Mouse (Mus musculus): ENCODE measurements around the gene Rpia.
A peak's percentile ranks its signal among the peaks of the same experiment; 100 is the strongest.

The Rpia gene

DNA sequence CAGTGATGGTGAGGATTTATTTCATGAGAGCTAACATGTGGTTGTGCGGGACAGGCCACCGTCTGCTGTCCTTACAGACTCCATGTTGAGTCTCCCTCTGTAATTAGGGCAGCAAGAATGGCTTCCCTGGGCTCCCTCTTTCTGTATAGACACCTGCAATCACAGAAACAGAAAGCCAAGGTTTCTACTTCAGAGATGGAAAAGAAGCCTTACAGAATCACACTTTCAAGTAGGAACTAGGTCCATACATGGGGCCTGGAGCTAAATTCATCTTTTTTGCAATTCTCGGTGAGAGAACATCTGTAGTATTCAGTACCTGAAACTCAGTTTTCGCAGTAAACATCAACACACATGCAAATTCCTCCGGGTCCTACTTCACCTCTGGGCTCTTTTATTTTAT, 44.3 kb downstream of the Rpia start:
- DNase-seq = no peak

DNA sequence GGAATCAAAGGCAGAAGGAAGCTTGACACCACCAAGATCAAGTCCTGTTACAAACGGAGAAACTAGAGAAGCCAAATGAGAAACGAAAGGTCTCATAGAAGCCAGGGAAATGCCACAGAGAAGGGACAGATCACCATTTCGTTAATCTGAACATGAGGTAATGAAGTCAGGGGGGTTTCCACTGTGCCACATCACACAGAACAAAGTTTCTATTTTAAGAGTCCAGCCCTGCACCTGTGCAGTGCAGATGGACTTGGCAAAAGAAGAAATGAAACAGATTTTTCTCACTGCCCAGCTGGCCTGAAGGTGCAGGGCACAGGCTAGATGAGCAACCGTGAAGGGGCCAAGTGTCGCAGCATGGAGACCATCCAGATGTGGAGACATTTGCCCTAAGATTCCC, 48.1 kb downstream of the Rpia start:
- peak in 1 of 2 experiments; percentile 58 for DNase-seq

DNA sequence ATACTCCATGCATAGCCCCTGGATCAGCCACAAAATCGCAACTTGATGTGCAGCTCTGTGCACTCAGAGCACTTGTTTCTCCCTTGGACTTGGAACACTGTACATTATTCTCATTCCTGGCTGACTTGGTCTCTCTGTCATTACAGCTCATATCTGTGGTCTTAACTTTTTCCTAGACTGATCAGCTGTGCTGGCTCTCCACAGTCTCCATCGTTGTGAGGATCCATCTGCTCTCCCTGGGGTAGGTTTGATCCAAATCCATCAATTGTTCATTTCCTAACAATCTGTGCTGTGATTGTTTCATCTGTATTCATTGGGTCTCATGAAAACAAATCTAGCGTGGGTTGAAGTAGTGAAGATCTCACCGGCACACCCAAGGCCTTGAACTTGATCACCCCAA, 49.2 kb downstream of the Rpia start:
- DNase-seq = no peak

DNA sequence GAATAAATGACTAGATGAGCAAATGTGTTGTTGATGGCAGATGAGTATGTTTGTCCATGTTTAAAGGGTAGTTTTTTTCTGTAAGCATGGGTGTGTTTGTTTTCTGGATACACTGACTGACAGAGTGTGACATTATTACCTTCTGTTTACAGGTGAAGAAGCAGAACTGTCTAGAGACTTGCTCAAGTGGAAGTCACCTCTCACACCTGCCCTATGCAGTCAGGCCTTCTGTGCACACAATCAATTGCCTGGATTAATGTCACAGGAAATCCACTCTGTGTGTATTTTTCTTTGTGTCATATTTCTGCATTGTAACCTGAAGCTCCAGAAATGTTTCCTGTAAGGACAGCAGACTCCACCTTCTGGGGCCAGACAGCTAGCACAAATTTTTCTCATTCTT, 51.5 kb downstream of the Rpia start:
- no peak for DNase-seq

DNA sequence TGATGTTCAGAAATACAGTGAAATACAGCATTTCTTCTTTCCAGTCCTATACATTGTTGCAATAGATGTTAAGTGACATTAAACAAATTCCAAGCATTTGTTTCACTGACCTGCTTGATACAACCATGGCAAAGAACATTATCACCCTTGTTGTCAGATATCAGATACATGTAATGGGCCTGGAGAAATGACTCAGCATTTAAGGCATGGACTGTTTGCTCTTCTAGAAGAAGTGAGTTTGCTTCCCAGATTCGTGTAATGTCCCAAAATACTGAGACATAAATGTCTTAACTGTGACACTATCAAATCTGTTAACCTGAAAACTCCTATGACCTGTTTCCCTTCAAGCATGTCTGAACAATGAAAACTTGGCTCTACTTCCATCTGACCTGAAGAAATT, 52.6 kb downstream of the Rpia start:
- no peak for DNase-seq

DNA sequence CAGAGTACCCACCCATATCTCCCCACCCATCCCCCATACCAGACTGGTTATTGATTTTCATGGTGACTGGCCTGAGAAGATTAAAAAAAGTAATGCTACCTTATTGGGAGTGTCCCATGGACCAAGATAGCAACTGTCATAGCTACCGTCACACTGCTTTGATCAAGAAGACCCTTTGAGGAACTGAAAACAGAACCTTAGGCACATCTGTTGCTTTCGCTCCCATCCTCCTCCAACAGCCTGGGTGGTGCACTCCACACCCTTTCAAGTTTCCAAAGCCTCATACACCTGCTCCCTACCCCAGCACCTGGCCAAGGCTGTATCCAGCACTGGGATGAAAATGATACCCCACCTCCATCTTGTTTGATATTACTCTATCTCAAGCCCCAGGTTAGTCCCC, 56.5 kb downstream of the Rpia start:
- DNase-seq = peak; percentile 48 to 61

DNA sequence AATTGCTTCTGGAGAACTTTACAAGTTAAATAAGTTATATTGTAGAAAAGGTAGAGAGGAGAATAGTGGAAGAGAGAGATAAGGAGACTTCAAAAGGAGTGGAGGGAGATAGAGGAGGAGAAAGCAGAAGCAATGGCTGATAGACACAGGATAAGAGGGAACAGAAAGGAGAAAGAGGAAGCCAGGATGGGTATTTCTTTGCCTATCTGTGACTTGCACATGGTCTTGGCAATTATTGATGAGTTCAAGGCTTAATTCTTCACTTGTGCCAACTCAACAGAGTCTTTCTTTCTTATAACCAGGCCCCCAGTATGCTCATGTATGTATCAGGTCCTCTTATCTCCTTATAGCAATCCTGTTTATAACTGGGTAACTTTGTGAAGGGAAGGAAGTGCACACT, 61.2 kb downstream of the Rpia start:
- DNase-seq = no peak

DNA sequence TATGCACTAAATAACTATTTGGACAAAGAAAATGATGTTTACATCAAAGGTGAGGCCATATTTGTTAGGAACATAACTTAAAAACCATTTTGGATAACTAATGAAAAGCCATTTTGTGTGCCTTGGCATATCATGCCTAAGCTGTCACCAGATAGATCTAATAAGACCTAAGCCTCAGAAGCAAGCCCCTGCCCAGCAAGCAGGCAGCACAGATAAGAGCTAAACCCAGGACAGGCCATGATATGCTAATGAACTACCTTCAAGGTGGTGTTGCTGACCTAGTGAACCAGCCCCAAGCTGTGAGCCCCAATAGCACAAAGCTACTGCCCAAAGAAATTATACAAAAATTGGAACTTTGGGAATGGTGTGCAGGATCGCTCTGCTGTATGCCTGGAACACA, 62.9 kb downstream of the Rpia start:
- no peak for DNase-seq

DNA sequence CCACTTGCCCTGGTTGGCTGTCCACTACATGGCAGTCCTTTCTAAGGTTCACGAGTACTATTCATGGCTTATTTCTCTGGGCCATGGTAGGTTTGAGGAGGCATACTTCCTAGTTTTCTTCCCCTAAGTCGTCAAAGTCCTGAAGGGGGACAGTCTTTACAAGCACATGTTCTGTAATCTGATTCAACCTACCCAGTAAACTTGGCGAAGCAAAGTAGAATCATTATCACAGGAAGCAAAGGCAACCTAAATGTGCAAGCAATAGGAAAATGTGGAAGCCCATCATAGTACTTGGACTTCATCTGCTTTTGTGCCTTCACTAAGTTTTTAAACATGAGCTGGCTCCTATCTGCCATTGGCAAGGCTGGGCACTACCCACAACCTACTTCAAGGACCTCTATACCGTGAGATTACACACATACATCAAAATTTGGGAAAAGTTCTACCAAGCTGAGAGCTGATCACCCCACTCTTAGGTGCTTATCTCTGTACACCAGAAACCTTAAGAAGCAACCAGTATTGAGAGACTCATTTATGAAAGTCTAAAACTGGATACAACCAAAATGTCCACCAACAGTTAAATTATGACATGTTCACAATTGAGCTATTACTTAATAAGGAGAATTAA, 64.8 kb downstream of the Rpia start:
- no peak for DNase-seq

DNA sequence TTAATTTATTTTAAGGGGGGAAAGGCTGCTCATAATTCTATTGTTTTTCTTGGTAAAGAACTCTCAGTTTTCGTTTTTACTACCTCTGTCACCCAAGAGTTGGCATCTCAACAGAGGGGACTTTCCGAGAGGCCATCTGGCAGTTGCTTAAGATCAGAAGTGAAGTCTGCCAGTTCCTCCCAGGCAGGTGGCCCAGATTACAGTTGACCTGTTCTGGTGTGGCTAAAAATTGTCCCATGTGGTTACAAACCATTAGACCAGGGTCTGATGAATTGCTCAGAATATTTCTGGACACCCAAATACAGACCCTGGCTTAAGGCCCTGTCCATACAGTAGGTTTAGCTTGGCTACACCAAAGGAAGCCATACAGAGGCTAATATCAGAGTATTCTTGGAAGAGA, 66.4 kb downstream of the Rpia start:
- peak in 1 of 2 experiments; percentile 38 for DNase-seq

DNA sequence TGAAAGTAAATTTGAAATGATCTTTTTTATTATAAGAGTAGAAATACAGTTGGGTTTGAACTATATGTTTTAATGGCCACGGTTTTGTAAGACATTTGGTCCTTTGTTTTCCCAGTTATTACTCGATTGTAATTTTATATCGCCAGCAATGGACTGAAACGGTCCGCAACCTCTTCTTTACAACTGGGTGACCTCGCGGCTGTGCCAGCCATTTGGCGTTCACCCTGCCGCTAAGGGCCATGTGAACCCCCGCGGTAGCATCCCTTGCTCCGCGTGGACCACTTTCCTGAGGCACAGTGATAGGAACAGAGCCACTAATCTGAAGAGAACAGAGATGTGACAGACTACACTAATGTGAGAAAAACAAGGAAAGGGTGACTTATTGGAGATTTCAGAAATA, 67.3 kb downstream of the Rpia start:
- DNase-seq = peak in 1 of 2 experiments; percentile 36

DNA sequence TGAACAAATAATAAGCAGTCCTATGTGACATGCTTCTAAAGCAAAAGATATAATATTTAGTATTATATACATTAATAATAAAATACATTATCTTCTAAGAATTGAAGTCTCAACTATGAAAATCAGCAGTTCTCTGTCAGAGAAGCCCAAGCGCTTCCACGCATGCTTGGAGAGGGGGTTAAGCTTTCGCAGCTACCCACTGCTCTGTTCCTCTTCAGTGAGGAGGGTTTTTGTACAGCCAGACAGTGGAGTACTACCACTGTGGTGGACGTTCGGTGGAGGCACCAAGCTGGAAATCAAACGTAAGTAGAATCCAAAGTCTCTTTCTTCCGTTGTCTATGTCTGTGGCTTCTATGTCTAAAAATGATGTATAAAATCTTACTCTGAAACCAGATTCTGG, 69.7 kb downstream of the Rpia start:
- DNase-seq = no peak

DNA sequence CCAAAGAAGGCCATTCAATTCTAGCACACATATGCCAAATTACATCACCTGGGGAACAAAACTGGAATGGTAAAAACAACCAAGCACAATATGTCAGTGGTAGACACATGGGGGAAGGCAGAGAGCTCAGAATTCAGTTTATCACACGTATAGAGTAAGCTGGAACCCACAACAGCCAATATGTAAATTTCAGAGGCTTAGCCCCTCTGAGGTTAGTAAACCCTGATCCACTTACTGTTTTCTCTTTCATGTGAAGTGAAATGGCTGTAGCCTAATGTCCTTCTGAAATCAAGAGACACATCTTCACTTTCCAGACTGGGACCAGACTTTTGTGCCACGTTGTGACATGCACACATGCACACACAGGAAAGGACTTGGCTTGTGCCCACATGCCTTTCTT, 73.3 kb downstream of the Rpia start:
- no peak for DNase-seq

DNA sequence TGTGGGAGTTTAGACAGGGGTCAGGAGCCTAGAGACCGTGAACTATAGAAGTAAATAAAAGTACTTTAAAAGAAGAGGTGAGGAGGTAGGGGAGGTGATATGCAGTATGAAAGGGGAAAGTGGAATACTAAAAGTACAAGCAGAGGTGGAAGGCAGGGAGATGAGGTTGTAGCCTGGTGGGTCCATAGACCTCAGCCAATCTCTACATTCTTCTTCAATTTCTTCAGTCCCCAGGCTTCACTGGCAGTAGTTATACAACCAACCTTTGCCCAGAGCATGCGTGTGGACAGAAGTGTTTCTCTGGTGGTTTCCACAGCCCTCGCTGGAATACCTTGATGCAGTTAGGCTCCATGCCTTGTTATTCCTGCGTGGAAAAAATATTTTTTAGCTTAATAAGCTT, 73.9 kb downstream of the Rpia start:
- DNase-seq = no peak

DNA sequence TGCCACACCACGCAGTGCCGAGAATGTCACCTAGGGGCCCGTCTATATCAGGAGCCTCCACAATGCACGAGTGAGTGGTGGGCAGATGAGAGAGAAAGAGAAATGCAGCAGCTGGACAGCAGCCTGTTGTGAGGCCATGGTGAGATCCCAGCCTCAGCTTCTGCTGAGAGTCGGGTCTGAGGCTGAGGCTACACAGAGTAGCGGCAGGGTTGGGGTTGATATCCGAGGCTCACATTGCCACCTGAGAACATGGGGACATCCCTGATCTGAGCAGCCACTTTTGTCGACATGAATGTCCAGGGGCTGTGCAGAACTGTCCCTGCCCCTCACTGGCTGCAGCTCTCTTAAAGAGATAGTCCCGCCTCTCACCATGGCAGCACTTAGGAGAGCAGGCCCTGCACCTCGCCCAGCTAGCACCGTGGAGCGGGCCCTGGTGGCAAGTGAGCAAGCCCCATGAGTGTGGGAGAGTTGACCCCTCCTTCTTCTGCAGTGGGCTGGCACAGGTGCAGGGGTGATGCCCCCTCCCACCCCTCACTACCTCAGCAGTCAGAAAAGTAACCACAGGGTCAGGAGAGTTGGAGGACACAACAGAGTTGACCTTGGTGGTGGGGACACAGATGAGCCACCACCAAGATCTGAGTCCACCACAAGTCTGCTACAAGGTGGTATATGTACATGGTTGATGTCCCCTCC, 75.2 kb downstream of the Rpia start:
- peak in 1 of 2 experiments; percentile 30 for DNase-seq

All from spleen, adult 18-20 months (tissue).